10 mouse cellular contexts compared by ENCODE assay signal in genomic region chr1:22650588-22650987, GRCm38 (mm10).
"Had no signal": no experiment of that assay in that cellular context is flagged by ENCODE, and none has a peak within 500 bp of the region (broad histone marks: within the 10 kb centered on the region; RNA-seq: fewer than 3 reads in every experiment).

No protein-coding gene starts in this region.

- DNase-seq: kidney, postnatal 25 days; layer of hippocampus, postnatal 36 days; lung, embryonic 14.5 days; lung, postnatal 14 days had no signal

- H3K9ac ChIP-seq: limb, embryonic 15.5 days; liver, embryonic 12.5 days; lung, embryonic 14.5 days; midbrain, embryonic 15.5 days; neural tube, embryonic 12.5 days had no signal

- H3K27ac ChIP-seq: limb, embryonic 15.5 days; liver, embryonic 12.5 days; midbrain, embryonic 10.5 days; midbrain, embryonic 15.5 days; neural tube, embryonic 12.5 days; stomach, postnatal 0 days had no signal

- H3K4me1 ChIP-seq: limb, embryonic 15.5 days; liver, embryonic 12.5 days; midbrain, embryonic 15.5 days; neural tube, embryonic 12.5 days had no signal

- H3K9me3 ChIP-seq: limb, embryonic 15.5 days; liver, embryonic 12.5 days; midbrain, embryonic 10.5 days; midbrain, embryonic 15.5 days; neural tube, embryonic 12.5 days had no signal

- H3K4me3 ChIP-seq: limb, embryonic 15.5 days; liver, embryonic 12.5 days; midbrain, embryonic 10.5 days; midbrain, embryonic 15.5 days; neural tube, embryonic 12.5 days had no signal

- H3K36me3 ChIP-seq: limb, embryonic 15.5 days; liver, embryonic 12.5 days; midbrain, embryonic 10.5 days; midbrain, embryonic 15.5 days; neural tube, embryonic 12.5 days had no signal

- H3K27me3 ChIP-seq: limb, embryonic 15.5 days; liver, embryonic 12.5 days; midbrain, embryonic 15.5 days; neural tube, embryonic 12.5 days had no signal

- H3K4me2 ChIP-seq: limb, embryonic 15.5 days; liver, embryonic 12.5 days; lung, embryonic 14.5 days; midbrain, embryonic 15.5 days; neural tube, embryonic 12.5 days had no signal

- ATAC-seq: liver, embryonic 12.5 days; midbrain, embryonic 15.5 days had no signal
